Mouse (Mus musculus) liver, postnatal 0 days (tissue): ENCODE measurements at regions not wholly inside any gene's neighbourhood (a gene's known extent, or its start where the extent isn't known, plus 50 kb on each side); places are given as distances from the start of the nearest gene placed in this dataset.

Experiments used
- ATAC-seq: fragments of 200-750 bp; cut with Nextera tagmentation; 2 replicates; pipeline ENCODE4 v1.8.0; 2017; ENCODE audit warnings: mild to moderate bottlenecking, moderate library complexity
- DNase-seq: peaks from one replicate; pipeline ENCODE4 v3.0.0-alpha.2; 2016
- H3K27ac ChIP-seq: fragments of 300-500 bp; sonication (generic); 2 replicates; pipeline ENCODE4 v1.5.1; 2014; ENCODE audit warnings: antibody characterized with exemption, moderate library complexity, mild to moderate bottlenecking, low read depth
- H3K27me3 ChIP-seq: fragments of 300-500 bp; sonication (generic); 2 replicates; pipeline ENCODE4 v1.6.1; 2014; ENCODE audit warnings: low read length, control low read depth, mixed read lengths; ENCODE audit not compliant: insufficient read depth
- H3K36me3 ChIP-seq: fragments of 300-500 bp; sonication (generic); replicated peaks from 2 replicates; pipeline ENCODE4 v1.6.1; 2014; ENCODE audit warnings: mild to moderate bottlenecking, control low read depth, low read length, moderate library complexity, mixed read lengths; ENCODE audit not compliant: insufficient read depth
- H3K4me1 ChIP-seq: fragments of 300-500 bp; sonication (generic); 2 replicates; pipeline ENCODE4 v1.6.1; 2014; ENCODE audit warnings: antibody characterized with exemption, mild to moderate bottlenecking, control low read depth; ENCODE audit not compliant: insufficient read depth
- H3K4me2 ChIP-seq: fragments of 300-500 bp; sonication (generic); 2 replicates; pipeline ENCODE4 v1.6.1; 2014; ENCODE audit warnings: low read depth, mild to moderate bottlenecking, low read length, moderate library complexity, mixed read lengths
- H3K4me3 ChIP-seq: fragments of 300-500 bp; sonication (generic); 2 replicates; pipeline ENCODE4 v1.5.1; 2014; ENCODE audit warnings: low read depth, low read length
- H3K9ac ChIP-seq: fragments of 300-500 bp; sonication (generic); replicated peaks from 2 replicates; pipeline ENCODE4 v1.6.1; 2014; ENCODE audit warnings: mild to moderate bottlenecking, moderate library complexity
- H3K9me3 ChIP-seq: fragments of 300-500 bp; sonication (generic); 2 replicates; pipeline ENCODE4 v1.6.1; 2016; ENCODE audit warnings: mild to moderate bottlenecking, control low read depth, low read length, mixed read lengths
- CTCF ChIP-seq: sonication (generic); IDR thresholded peaks from 2 replicates; pipeline ENCODE4 v1.5.1; 2016; ENCODE audit warnings: antibody characterized with exemption, low read depth
- EP300 ChIP-seq: IDR thresholded peaks from 2 replicates; pipeline ENCODE4 v1.6.1; 2016; ENCODE audit warnings: antibody characterized with exemption, low read depth, mild to moderate bottlenecking
- WGBS: fragments of 180-500 bp; shearing (Covaris S2); extraction: QIAGEN DNeasy Blood & Tissue Kit; methylation state at CpG from one replicate; pipeline ENCODE4 v1.1.7; 2014; ENCODE audit not compliant: insufficient replicate concordance; 5-methylcytosine and 5-hydroxymethylcytosine counted together

GRCm38 (mm10) chr10:10116442-10116841 lies 215.6 kb upstream of the Stxbp5 start:
- H3K27me3 ChIP-seq = no peaks in the 10 kb centered on the region
- 76% methylated on average over 2 of the region's 2 CpGs for WGBS
- TF ChIP-seq EP300 (no peak), CTCF (no peak)

GRCm38 (mm10) chr10:10113256-10113655 lies 212.4 kb upstream of the Stxbp5 start:
- Histone ChIP-seq H3K4me3 (no peak overlapping the region), H3K9me3 (no peaks in the 10 kb centered on the region)
- ATAC-seq = no peak

More at GRCm38 (mm10) chr10:10116442-10116841, 215.6 kb upstream of the Stxbp5 start:
- no peak for ATAC-seq
- no peaks in the 10 kb centered on the region for H3K36me3 ChIP-seq
- H3K4me1 ChIP-seq = no peaks in the 10 kb centered on the region
- H3K27ac ChIP-seq = no peak overlapping the region
- no peak overlapping the region for H3K4me2 ChIP-seq
- no peak for DNase-seq
- no peak overlapping the region for H3K4me3 ChIP-seq
- H3K9ac ChIP-seq = no peak overlapping the region
- H3K9me3 ChIP-seq = no peaks in the 10 kb centered on the region

GRCm38 (mm10) chr10:10111055-10111454 lies 210.2 kb upstream of the Stxbp5 start:
- no peak for TF ChIP-seq EP300
- TF ChIP-seq CTCF = no peak
- no peak overlapping the region for H3K27ac ChIP-seq
- no peaks in the 10 kb centered on the region for H3K9me3 ChIP-seq
- no peaks in the 10 kb centered on the region for H3K36me3 ChIP-seq
- H3K4me3 ChIP-seq = no peak overlapping the region
- ATAC-seq = no peak
- H3K9ac ChIP-seq = no peak overlapping the region
- no peak overlapping the region for H3K4me2 ChIP-seq
- 77% methylated on average over 4 of the region's 4 CpGs for WGBS
- DNase-seq = no peak
- H3K27me3 ChIP-seq = no peaks in the 10 kb centered on the region
- no peaks in the 10 kb centered on the region for H3K4me1 ChIP-seq

More at GRCm38 (mm10) chr10:10113256-10113655, 212.4 kb upstream of the Stxbp5 start:
- Histone ChIP-seq H3K4me2 (no peak overlapping the region), H3K27me3 (no peaks in the 10 kb centered on the region), H3K36me3 (no peaks in the 10 kb centered on the region), H3K27ac (no peak overlapping the region), H3K4me1 (no peaks in the 10 kb centered on the region), H3K9ac (no peak overlapping the region)
- no peak for DNase-seq
- TF ChIP-seq EP300 = no peak
- no peak for TF ChIP-seq CTCF

- Histone ChIP-seq H3K4me1 (no peaks in the 10 kb centered on the region), H3K4me3 (no peak overlapping the region), H3K9ac (no peak overlapping the region), H3K36me3 (no peaks in the 10 kb centered on the region), H3K27me3 (no peaks in the 10 kb centered on the region), H3K27ac (no peak overlapping the region), H3K9me3 (no peaks in the 10 kb centered on the region), H3K4me2 (no peak overlapping the region)
- no peak for DNase-seq
- WGBS = 80% methylated on average over 8 of the region's 8 CpGs
- no peak for ATAC-seq
- TF ChIP-seq CTCF (no peak), EP300 (no peak)
Measured at GRCm38 (mm10) chr10:10109867-10110266, 209.0 kb upstream of the Stxbp5 start.

- Histone ChIP-seq H3K4me3 (no peak overlapping the region), H3K9me3 (no peaks in the 10 kb centered on the region), H3K36me3 (no peaks in the 10 kb centered on the region), H3K4me1 (no peaks in the 10 kb centered on the region), H3K27ac (no peak overlapping the region), H3K9ac (no peak overlapping the region), H3K4me2 (no peak overlapping the region), H3K27me3 (no peaks in the 10 kb centered on the region)
- no peak for DNase-seq
- ATAC-seq = no peak
- no peak for TF ChIP-seq EP300
- no peak for TF ChIP-seq CTCF
- WGBS = 60% methylated on average over 3 of the region's 3 CpGs
Measured at GRCm38 (mm10) chr10:10107123-10107525, 206.2 kb upstream of the Stxbp5 start.

- no peak overlapping the region for H3K27ac ChIP-seq
- WGBS = 67% methylated on average over 1 of the region's 1 CpGs
- H3K4me2 ChIP-seq = no peak overlapping the region
- H3K9ac ChIP-seq = no peak overlapping the region
- ATAC-seq (no peak), DNase-seq (no peak)
- no peak overlapping the region for H3K4me3 ChIP-seq
- no peak for TF ChIP-seq CTCF
- no peak for TF ChIP-seq EP300
- H3K27me3 ChIP-seq = no peaks in the 10 kb centered on the region
- no peaks in the 10 kb centered on the region for H3K36me3 ChIP-seq
- no peaks in the 10 kb centered on the region for H3K9me3 ChIP-seq
- no peaks in the 10 kb centered on the region for H3K4me1 ChIP-seq
Measured at GRCm38 (mm10) chr10:10106646-10107045, 205.8 kb upstream of the Stxbp5 start.

- Histone ChIP-seq H3K9me3 (no peaks in the 10 kb centered on the region), H3K27ac (no peak overlapping the region), H3K4me2 (no peak overlapping the region), H3K27me3 (no peaks in the 10 kb centered on the region), H3K4me3 (no peak overlapping the region), H3K36me3 (no peaks in the 10 kb centered on the region), H3K4me1 (no peaks in the 10 kb centered on the region), H3K9ac (no peak overlapping the region)
- 82% methylated on average over 2 of the region's 2 CpGs for WGBS
- ATAC-seq (no peak), DNase-seq (no peak)
- no peak for TF ChIP-seq EP300
- no peak for TF ChIP-seq CTCF
Measured at GRCm38 (mm10) chr10:10101641-10102040, 200.8 kb upstream of the Stxbp5 start.
